Mouse (Mus musculus): ENCODE results near the gene Gcm1. TPM values are rescaled to one million over a fixed set of nuclear protein-coding genes. Genes with fewer than 3 reads are reported as not detected.
"Not testable (repeated sequence)": the region's sequence is repeated elsewhere in the genome, so short reads cannot be mapped to it uniquely, and the experiment has no call there.

The Gcm1 gene
- total RNA-seq, 2 experiments from 2014 or later, result not detected

DNA sequence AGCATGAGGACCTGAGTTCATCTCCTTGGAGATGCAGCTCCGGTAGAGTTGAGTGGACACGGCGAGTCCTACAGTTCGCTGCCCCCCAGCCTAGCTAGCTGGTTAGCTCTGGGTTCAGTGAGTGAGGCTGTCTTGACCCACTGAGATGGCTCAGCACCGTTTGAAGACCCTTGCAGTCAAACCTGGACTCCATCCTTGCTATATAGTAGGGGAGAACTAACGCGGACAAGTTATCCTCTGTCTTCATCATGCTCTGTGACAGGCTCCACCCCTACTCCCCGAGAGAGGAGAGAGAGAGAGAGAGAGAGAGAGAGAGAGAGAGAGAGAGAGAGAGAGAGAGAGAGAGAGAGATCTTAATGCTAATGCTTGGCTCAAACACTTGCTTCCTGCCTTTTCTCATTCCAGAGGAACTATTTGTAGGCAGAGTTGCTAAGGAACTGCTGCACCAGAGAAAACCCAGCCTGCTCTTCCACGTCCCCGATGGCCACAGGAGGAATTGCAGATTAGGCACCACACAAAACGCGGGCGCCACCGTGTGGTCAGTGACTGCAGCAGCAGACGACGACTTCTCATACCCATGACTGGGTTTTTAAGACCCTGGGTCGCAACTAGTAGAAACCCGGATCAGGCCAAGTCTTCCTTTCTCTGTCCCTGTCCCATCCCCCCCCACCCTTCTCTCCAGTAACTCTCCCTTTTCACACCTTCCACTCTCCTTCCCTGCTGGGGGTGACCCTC lies 12.8 kb upstream of the Gcm1 start:
- intact Hi-C loops (cut with DNase I), result no loop called here
- peak; percentile 77 for DNase-seq (ENCODE audit: extremely low spot score in 1 of 2, low spot score in 2 of 2)

DNA sequence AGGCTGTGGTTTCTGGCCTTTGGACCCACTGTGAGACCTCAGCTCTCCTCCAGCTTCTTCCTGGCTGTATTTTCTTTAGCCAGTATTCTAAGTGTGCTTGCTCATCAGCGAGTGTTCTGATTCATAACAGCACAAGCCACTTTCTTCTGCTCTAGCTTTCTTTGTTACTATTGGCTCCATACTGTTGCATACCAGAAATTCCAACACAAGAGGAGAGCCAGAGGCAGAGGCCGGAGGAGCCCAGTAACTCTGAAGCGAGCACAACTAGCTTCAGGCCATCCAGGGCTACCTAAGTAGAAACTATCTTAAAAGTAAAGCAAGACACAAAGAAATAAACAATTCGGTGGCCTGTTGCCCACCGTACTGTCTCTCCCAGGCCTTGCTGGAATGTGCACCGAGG lies 6.6 kb upstream of the Gcm1 start:
- intact Hi-C loops (cut with DNase I), result no loop called here
- DNase-seq (ENCODE audit: extremely low spot score in 1 of 2, low spot score in 2 of 2), result no peak

DNA sequence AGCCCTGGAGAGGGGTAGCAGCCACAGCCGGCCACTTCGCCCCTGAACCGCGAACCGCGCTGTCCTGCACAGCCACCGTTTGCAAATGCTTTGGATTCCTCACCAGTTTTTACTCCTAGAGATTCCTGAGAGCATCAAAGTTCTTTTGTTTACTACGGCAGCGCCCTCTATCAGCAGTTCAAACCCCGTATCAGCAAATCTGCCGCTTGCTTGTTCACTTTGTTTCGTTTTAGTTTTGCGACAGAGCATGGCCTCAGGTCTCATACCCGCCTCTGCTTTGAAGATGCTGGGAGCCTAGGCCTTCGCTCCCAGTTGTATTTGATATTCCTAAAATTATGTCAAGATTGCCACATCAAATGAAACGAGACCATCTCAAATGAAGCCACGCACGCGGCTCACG lies 5.0 kb upstream of the Gcm1 start:
- DNase-seq (ENCODE audit: extremely low spot score in 1 of 2, low spot score in 2 of 2), result no peak
- intact Hi-C loops (cut with DNase I), result no loop called here

DNA sequence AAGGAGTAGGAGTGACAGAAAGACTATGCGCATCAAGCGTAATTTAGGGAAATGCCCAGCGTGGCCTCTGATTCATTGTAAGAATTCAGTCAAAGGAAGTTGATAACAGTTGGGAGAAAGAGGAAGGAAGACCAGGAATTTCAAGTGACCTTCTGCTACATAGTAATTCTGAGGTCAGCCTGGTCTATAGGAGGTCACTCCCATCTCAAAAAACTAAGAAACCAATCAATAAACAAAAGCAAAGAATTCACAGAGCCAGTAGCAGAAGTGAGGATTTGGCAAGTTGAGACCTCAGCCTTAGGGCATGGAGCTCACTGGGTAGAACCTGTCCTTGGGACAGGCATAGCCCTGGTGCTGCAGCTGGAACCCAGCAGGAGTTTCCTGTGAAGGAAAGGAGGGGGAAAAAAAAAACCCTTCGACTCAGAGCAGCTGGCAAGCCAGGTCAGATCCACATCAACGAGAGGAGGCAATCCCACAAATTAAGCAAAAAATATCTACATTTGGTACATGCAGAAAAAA lies 1.2 kb upstream of the Gcm1 start:
- no peak for DNase-seq (ENCODE audit: extremely low spot score in 1 of 2, low spot score in 2 of 2)
- intact Hi-C loops (cut with DNase I), result no loop called here

DNA sequence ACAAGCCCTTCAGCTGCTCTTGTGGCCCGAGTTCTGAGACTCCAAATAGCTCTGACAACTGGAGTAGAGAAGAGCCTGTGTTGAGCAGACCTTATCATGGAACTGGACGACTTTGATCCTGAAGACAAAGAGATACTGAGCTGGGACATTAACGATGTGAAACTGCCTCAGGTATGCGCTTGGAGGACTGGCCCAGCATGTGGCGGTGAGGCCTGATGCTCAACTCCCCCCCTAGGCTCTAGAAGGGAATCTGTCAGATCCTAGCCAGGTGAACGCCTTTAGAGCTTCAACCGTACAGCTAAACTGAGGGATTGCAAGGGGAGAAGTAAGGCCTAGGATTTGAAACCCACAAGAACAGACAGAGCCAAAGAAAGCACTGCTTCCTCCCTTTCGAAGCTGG lies 2.1 kb downstream of the Gcm1 start:
- intact Hi-C loops (cut with DNase I), result no loop called here
- no peak for DNase-seq (ENCODE audit: extremely low spot score in 1 of 2, low spot score in 2 of 2)

DNA sequence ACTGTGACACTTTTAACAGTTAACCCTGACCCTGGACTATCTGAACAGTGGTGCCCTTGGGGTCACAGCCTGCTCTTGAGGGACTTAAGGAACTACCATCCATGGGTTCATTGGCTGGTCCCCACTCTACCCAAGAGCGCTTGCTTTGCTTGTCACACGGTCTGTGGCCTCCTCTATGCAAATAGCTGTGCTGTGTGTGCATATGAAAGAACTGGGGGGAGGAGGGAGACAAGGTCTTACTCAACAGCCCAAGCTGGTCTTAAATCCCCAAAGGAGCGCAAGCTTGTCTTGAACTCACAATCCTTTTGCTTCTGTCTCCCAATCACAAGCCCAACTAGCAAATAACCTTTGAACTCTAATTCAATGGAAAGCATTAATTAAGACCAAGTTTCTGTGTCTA lies 2.6 kb downstream of the Gcm1 start:
- intact Hi-C loops (cut with DNase I), result no loop called here

DNA sequence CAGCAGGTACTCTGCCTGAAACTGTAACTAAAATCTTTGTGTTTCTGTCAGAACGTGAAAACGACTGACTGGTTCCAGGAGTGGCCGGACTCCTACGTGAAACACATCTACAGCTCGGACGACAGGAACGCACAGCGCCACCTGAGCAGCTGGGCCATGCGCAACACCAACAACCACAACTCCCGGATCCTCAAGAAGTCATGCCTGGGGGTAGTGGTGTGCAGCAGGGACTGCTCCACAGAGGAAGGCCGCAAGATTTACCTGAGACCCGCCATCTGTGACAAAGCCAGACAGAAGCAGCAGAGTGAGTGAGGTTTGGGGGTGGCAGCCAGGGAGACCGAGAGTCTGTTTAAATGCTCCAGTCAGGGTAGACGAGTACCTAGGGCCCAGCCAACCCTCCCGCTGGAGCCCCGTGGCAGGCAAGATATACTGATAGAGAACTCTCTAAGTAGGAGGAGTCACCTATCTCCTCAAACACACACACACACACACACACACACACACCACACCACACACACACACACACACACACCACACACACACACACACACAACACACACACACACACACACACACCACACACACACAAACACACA lies 7.9 kb downstream of the Gcm1 start:
- intact Hi-C loops (cut with DNase I), result no loop called here
- no peak for DNase-seq (ENCODE audit: extremely low spot score in 1 of 2, low spot score in 2 of 2)

More for the DNA sequence above, 2.6 kb downstream of the Gcm1 start:
- no peak for DNase-seq (ENCODE audit: extremely low spot score in 1 of 2, low spot score in 2 of 2)

DNA sequence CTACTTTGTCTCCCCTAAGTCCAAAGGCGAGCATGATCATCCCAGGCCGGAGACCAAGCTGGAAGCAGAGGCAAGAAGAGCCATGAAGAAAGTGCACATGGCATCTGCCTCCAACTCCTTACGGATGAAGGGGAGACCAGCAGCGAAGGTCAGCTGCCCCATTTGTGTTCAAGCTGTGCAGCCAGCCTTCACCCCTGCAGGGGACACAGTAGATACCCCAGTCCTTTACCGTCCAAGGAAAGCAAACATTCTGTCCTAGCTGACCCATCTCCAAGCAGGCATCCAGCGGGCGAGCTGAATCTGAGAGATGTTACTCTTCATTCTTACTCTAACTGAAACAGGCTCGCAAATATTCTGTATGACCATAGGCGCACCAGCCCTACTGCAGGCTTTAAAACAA lies 10.7 kb downstream of the Gcm1 start:
- no peak for DNase-seq (ENCODE audit: extremely low spot score in 1 of 2, low spot score in 2 of 2)
- intact Hi-C loops (cut with DNase I), result no loop called here

DNA sequence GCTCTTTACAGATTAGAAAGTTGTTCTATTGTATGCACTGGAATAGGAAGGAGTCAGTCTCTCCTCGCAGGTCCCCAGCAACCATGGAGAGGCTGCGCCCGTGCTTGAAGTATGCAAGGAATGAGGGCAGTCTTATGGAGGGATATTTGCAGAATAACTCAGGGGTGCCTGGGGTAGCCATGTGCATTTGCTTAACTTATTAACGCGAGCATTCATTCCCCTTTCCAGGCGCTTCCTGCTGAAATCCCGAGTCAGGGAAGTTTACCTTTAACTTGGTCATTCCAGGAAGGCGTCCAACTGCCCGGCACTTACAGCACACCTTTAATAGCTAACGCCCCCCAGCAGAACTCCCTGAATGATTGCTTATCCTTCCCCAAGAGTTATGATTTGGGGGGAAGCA lies 12.4 kb downstream of the Gcm1 start:
- no peak for DNase-seq (ENCODE audit: extremely low spot score in 1 of 2, low spot score in 2 of 2)
- intact Hi-C loops (cut with DNase I), result no loop called here

DNA sequence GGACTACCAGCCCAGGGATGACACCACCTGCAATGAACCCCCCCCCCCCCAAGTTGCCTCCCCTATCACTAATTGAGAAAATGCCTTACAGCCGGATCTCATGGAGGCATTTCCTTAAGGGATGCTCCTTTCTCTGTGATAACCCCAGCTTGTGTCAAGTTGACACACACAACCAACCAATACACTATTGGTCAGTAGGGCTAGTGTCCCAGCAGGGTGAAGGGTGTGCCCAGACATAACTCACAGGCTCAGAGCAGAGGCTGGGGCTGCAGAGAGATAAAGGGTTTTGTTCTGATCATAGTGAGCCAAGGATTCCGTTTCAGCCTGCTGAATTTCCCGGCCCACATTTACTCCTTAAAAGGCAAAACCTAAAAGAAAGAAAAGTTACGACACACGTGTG lies 18.8 kb downstream of the Gcm1 start:
- DNase-seq (ENCODE audit: extremely low spot score in 1 of 2, low spot score in 2 of 2), result no peak
- intact Hi-C loops (cut with DNase I), result no loop called here

DNA sequence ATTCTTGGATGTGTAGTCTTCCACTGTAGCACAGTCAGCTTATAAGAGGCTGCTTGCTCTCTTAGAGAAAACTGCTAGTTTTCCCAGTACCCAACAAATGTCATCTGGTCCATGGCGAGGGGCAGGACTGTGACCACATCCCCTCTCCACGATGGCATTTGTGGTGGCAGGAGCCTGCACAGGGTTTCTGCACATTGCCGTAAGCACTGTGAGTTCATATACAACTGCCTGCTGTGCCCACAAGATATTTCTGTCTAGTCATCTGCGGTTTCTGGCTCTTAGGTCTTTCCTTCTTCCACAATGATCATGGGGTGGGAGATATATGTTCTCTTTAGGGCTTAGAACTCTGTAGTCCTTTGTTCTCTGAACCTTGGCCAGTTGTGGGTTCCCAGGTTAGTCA lies 19.9 kb downstream of the Gcm1 start:
- intact Hi-C loops (cut with DNase I), result no loop called here
- no peak for DNase-seq (ENCODE audit: extremely low spot score in 1 of 2, low spot score in 2 of 2)

DNA sequence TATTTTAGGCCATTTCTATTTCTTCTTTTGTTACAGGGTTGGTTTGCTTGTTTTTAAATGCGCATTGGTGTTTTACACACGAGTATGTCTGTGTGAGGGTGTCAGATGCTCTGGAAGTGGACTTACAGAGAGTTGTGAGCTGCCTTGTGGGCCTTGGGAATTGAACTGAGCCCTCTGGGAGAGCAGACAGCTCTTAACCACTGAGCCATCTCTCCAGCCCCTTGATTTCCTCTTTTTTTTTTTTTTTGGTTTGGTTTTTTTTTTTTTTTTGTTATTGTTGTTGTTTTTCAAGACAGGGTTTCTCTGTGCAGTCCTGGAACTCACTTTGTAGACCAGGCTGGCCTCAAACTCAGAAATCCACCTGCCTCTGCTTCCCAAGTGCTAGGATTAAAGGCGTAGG lies 21.6 kb downstream of the Gcm1 start:
- DNase-seq (ENCODE audit: extremely low spot score in 1 of 2, low spot score in 2 of 2); intact Hi-C loops (cut with DNase I): not testable (repeated sequence)

DNA sequence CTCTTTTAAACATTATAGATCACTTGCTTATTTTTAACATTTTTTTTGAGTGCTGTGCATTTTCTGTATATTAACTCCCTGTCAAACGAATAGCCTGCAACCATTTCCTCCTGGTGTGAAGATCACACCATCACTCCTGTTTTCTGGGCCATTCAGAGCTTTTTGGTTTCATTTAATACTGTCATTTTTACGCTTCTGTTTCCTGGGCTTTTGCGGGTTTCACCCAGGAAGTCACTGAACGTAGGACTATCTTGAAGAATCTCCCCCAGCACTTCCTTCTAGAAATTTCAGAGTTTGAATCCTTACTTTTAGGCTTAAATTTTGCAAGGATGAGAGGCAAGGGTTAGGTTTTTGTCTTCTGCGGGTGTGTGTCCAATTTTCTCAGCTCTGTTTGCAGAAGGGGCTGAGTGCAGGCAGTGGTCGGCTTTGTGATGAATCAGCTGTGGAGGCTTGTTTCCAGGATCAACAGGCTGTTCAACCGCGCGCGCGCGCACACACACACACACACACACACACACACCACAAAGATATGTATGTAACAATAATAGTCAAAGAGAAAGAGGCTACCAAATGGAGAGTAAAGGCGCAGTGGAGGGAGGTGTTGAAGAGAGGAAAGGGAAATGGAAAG lies 22.1 kb downstream of the Gcm1 start:
- DNase-seq (ENCODE audit: extremely low spot score in 1 of 2, low spot score in 2 of 2), result no peak
- intact Hi-C loops (cut with DNase I), result no loop called here

DNA sequence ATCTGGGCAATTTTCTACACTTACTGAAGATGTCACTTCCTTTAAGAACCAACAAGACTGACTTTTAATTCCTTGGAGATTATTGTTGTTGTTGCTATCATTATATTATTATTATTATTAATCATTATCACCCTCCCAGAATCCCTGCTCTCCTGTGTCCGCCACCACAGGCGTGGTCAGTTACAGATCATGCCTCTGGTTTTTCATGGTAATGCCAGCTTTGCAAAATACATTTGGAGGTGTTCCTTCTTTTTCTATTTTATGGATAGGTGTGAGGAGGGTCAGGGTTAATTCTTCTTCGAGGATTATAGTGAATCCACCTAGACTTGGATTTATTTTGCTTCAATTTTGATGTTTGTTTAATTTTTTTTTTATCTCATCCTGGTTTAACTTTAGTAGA lies 23.5 kb downstream of the Gcm1 start:
- intact Hi-C loops (cut with DNase I), result no loop called here
- no peak for DNase-seq (ENCODE audit: extremely low spot score in 1 of 2, low spot score in 2 of 2)

DNA sequence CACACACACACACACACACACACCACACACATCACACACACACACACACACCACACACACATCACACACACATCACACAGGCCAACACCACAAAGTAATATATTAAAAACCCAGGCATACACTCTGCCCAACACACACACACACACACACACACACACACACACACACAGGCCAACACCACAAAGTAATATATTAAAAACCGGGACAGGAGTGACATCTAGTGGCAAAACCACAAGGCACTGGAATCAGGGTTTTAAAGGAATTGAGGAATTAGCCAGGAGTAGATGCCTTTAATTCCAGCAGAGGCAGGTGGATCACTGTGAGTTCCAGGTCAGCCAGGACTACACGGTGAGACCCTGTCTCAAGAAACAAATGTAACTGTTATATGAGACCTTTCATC lies 26.5 kb downstream of the Gcm1 start:
- intact Hi-C loops (cut with DNase I), result no loop called here
- DNase-seq (ENCODE audit: extremely low spot score in 1 of 2, low spot score in 2 of 2), result no peak

DNA sequence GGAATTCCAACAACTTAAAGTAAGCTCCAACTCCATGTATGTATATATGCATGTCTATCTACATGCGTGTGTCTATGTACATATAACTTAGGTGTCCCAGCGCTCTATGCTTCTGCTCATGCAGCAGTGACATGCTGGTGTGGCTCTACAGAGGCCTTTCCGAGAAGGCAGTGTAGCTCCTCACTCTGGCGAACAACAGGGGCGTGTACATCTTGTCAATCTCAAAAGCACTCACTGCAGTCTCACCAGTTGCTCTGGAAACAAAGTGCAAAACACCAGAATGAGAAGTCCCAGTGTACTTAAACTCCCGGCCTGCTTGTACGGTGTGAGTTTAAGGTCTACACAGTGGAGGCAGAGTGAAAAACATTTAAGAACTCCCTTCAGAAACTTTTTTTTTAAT lies 30.1 kb downstream of the Gcm1 start:
- no peak for DNase-seq (ENCODE audit: extremely low spot score in 1 of 2, low spot score in 2 of 2)
- intact Hi-C loops (cut with DNase I), result no loop called here

DNA sequence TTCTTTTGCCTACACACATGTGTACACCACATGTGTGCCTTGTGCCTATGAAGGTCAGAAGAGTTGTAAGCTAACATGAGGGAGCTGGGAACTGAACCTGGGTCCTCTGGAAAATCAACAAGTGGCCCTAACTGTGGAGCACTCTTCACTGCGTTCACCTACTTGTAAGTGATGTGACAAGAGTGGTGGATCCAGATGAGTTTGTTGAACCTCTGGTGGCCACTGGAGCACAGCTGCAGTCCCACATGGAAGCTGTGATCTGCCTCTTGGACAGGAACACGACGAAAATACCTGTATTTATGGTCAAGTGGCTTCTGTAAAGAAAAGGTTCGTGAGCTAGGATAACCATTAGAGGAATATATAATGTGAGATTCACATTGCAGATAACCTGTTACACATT lies 32.6 kb downstream of the Gcm1 start:
- DNase-seq (ENCODE audit: extremely low spot score in 1 of 2, low spot score in 2 of 2), result no peak
- intact Hi-C loops (cut with DNase I), result no loop called here

DNA sequence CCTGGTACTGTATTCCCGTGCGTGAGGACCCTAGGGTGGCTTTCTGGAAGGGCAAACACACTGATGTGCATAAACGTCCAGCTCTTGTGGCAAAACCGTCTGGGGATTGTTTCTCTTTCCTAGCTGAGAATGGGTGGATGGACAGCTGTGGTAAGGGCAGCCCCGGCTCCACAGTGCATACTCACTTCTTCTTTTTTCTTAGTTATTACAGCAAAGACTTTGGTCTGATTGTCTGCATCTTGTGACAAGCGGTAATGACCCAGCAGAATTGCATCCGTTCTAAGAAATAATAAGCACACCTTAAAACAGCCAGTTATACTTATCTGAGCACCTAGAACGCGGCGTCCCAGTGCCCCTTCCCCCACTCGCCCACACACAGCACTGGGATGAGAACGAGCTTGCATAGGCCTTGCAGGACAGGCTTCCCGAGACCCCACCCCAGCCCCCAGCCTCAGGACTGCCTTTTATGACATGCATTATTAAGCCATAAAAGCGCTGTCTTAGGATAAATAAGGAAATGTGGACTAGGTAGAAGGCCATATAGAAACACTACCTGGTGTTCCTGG lies 34.1 kb downstream of the Gcm1 start:
- intact Hi-C loops (cut with DNase I), result no loop called here
- no peak for DNase-seq (ENCODE audit: extremely low spot score in 1 of 2, low spot score in 2 of 2)

DNA sequence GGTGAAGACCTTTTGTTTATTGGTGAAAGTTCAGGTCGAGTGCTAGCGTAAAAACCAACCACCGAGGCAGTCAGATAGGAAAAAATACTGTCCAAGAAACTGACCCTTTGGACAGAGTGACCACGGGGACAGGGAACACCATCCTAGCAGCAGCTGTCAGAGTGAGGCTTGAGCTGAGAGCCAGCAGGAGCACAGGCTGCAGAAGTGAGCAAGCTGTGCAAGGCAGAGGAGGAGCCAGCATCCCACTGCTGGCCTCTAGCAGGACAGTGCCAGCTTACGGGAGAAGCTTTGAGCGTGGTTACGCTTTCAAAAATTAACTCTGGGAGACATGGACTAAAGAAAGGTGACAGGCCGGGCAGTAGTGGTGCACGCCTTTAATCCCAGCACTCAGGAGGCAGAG lies 36.0 kb downstream of the Gcm1 start:
- no peak for DNase-seq (ENCODE audit: extremely low spot score in 1 of 2, low spot score in 2 of 2)
- intact Hi-C loops (cut with DNase I), result no loop called here

DNA sequence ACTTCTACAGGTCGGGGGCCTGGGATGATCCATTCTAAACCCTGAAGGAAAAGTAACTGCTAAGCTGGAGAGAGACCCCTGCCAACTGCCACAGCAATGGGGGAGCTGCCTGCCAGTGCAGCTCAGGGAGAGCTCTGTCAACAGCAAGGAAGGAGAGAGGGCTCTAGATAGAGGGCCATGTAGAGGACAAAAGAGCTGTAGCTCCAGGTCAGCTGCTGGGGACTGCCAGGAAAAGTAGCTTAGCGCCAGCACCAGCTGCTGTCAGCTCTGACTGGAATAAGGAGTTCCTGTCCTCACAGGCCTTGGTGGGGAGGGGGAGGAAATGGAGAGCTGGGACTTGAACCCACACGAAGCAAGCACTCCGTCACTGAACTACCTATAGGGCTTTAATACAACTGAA lies 36.8 kb downstream of the Gcm1 start:
- intact Hi-C loops (cut with DNase I), result no loop called here
- no peak for DNase-seq (ENCODE audit: extremely low spot score in 1 of 2, low spot score in 2 of 2)
